Mouse (Mus musculus): Measurements from ENCODE around the gene Lgr6.
"Not testable (repeated sequence)": the region's sequence is repeated elsewhere in the genome, so short reads cannot be mapped to it uniquely, and the experiment has no call there.

Lgr6 gene

DNA sequence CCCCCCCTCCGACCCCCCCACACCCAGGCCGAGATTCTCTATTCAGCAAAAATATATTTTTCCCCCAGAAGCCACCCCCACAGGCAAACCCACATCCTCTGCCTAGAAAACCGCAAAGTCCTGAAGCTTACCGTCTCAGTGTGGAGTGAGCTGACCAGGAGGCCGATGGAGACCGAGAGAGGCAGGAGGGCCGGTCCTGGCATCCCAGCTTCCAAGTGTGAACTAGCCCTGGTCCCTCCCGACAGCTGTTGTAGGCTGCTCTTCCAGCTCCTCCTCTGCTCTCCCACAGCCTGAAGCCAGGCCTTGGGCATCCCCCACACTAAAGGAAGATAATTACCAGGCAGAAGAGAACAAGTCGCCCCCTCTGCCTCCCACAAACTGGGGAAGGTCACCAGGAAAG, 23.9 kb upstream of the Lgr6 start:
- no peak for DNase-seq (ENCODE audit: low spot score in 2 of 2)

DNA sequence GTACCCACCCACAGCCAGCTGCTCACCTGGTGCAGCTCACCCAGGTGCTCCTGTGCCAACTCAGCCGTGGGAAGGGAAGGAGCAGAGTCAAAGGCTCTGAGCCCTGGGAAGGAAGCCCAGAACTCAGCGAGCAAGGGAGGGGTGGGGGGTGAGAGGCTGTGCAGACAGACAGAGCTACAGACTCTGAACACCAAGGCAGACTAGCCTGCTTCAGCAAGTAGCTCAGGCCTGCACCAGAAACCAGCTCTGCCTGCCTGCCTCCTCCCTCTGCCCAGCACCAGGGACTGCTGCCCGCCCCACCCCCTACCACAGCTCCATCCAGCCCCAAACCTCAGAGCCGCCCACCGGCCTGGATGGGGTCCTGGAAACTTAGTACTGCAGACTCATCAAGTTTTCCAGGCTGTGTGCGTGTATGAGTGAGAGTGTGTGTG, 22.9 kb upstream of the Lgr6 start:
- no peak for DNase-seq (ENCODE audit: low spot score in 2 of 2)

DNA sequence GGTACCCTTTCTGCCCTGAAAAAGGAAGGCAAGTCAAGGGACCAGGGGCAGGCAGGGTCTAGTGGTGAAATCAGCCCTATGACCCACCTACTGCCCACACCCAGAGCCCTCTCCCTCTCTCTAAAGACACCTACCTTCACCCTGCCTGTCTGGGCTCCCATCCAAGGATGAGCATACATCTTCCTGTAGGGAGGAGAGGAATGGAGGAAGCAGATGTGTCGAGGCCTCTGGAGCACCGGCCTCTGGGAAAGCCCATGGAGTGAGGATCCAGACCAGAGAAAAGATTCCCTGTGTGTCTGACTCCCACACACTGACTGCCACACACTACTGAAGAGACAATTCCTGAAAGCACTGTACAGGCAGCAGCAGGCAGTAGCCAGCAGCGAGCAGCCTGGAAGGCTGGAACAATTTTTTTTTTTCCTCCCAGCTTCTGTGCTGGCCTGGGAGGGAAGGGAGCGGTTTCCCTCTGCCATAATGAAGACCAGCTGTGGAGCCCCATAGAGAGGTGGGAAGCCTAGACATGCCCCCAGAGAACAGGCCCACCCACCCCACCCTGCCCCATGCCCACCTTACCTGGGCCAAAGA, 21.5 kb upstream of the Lgr6 start:
- DNase-seq (ENCODE audit: low spot score in 2 of 2) = no peak

DNA sequence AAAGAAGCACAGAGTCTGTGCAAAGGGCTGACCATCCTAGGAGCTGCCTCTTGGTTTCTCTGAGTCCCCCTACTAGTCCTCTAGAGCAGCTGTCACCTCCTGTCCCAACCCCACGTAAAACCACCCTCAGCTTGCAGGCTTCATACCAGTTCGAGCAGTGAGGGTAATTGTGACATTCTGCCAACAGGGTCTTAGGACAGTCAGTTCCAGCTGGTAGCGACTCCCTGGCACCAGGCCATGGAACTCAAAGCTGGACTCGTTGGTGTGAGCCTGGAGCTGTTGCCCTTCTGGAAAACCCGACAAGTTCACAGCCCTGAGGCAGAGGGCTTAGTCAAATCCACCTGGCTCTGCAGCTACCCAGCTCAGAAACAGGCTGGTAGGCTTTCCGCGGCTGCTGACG, 20.9 kb upstream of the Lgr6 start:
- DNase-seq (ENCODE audit: low spot score in 2 of 2) = no peak

DNA sequence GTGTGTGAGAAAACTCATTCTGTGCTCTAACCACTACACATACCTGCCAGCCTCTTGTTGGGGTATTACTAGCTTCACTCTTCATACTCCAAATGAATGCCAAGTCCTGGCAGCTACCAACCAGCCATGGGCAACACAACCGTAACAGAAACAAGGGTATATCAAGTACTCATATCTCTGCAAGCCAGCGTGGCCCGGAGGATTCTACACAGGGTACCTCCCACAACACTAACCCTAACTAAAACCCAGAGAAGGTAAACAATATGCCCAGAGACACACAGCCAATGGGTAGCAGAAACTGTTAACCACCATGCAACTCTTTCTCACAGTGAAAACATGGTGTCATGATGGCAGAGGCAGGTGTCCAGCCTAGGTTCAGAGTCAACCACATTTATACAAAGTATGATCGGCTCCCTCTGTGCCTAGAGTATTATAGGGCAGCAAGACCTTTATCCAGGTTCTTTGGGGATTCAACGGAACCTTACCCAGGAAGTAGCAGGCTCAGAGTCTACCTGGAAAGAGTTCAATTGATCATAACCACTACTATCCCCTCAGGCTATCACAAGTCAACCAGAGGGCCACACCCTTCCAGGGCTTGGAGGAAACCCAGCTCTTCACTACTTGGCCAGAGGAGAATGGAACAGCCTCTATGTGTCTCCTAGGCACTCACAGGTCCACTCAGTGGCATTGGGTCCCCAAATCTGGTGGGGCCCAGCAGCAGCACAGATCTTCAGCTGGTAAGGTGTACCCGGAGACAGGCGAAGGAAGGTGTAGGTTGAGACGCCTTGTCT, 19.7 kb upstream of the Lgr6 start:
- DNase-seq (ENCODE audit: low spot score in 2 of 2) = no peak

DNA sequence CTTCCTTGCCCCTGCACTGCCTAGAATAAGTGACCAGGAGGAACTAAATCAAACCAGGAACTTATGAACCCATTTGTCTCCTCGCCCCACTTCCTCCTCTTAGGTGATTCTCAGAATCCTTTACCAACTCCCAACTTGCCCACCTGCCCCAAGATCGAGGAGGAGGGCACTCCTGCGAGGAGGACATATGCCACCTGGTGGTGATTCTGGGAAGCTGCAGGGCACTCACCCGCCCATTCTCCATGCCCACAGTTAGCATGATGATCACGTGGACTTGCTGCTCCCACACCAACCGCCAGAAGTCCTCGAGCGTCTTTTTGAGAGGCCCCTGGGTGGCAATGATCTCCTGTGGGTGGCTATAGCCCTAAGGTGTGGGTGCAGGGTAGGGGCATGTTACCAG, 7.6 kb upstream of the Lgr6 start:
- peak; percentile 56 to 80 for DNase-seq (ENCODE audit: low spot score in 2 of 2)

DNA sequence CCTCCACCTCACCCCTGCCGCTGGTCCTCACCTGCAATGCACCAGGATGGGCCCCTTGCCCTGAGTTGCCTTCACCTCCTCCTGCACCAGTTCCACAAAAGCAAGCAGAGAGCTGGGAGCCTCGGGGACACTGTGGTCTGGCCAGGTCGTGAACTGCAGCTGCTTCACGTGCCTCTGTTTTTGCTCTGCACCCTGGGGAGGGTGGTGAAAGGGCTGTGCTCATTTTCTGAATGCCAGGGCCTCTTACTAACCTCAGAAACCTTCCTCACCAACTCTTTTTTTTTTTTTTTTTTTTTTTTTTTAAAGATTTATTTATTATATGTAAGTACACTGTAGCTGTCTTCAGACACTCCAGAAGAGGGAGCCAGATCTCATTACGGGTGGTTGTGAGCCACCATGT, 6.2 kb upstream of the Lgr6 start:
- not testable (repeated sequence) for DNase-seq (ENCODE audit: low spot score in 2 of 2)

DNA sequence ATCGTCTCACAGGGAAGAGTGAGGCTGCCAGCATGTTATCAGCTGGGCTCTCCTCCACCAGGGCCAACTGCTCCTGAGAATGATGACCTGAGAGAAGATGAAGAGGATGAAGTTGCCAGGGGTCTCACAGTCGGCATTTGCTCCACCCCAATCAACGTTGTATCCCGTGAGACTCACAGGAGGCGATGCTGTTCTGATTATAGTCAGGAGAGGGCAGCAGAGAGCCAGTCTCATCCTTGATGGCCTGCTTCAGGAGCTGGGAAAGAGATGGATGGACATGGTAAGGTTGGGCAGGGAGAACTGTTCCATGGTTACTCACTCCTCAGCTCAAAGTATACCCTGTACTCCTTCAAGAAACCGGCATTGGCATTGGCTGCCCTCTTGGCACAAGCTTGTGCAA, 5.0 kb upstream of the Lgr6 start:
- peak; percentile 58 to 84 for DNase-seq (ENCODE audit: low spot score in 2 of 2)

DNA sequence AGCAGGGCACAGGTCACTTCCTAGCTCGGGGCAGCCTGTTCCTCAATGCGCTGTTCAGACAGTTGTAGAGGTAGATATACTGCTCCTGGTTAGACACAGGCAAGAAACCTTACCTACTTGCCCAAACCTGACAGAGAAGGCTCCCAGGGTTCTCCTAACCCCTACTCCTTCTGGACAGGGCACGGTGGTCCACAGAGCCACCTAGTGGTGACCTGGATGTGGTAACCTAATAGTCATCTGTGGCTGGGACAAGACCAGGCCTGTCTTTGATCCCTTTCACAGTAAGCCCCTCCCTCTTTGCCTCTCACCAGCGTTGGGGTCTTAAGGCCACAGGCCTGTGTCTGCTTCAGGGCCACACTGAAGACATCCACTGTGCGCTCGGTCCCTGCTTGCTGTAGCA, 3.5 kb upstream of the Lgr6 start:
- no peak for DNase-seq (ENCODE audit: low spot score in 2 of 2)

DNA sequence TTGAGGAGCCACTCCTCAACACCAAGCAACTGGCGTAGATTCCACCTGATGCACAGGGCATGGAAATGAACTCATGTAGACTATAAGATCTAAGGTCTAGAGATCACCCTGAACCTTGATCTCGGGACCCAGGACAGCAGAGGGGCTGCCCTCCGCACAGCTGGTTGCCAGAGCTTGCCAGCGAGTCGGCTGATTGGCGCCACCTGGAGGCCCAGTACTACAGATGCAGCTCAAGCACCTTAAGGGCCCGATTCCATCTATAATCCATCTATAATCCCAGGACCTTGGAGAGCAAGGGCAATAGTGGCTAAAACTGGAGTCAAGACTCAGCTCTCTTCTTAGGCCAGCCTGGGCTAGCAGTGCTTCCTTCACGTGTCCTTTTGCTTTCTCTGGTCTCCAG, 875 bp upstream of the Lgr6 start:
- peak; percentile 65 to 88 for DNase-seq (ENCODE audit: low spot score in 2 of 2)

DNA sequence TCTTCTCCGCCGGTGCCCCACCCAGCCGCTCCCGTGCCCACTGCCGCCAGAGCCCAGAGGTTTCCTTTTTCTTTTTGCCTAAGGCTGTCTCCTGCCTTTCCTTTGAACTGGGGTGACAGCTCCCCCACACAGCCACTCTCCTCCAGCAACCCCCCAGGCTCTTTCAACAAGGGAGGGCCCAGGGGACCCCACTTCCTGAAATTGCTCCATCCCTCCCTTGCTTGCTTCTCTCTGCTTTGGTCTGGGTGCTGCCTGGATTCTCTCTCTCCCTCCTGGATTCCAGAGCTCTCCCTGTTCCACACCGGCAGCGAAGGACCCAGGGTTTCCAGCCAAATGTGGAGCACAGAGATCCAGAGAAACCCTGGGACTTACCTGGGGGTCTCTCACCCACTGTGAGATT, 4.7 kb downstream of the Lgr6 start:
- DNase-seq (ENCODE audit: low spot score in 2 of 2) = no peak

DNA sequence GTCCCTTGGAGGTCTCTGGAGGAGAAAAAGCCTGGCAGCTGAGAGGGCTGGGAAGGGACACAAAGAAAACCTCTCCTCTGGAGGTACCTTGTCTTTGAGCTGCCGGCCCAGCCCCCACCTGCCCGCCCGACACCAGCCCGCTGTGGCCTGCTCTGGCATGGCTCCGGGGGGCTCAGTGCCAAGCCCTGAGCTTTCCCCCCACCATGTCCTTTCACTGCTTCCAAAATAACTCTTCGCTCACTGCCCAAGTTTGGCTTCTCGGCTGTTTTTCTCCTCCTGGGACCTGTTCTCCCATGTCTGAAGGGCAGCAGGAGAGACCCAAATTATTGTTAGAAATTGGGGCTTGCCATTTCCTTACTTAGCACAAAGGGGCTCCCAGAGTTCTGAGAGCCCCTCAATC, 6.6 kb downstream of the Lgr6 start:
- no peak for DNase-seq (ENCODE audit: low spot score in 2 of 2)

DNA sequence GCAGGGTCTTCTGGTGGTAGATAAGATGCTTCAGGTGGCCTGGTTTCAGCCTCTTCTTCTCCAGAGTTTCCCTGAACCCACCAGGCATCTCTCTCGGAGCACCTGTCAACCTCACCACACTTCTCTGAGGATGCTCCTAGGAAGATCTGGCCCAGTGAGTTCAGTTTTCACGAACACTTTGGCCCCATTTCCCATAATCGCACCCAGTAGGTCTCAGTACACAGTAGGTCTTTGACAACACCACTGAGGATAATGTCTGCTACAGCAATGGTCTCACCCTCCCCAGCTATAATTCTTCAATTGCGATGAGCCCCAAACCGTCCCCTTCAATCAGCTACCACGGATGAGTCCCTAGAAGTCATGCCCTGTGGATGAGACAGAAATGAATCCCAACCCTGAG, 7.6 kb downstream of the Lgr6 start:
- DNase-seq (ENCODE audit: low spot score in 2 of 2) = no peak

DNA sequence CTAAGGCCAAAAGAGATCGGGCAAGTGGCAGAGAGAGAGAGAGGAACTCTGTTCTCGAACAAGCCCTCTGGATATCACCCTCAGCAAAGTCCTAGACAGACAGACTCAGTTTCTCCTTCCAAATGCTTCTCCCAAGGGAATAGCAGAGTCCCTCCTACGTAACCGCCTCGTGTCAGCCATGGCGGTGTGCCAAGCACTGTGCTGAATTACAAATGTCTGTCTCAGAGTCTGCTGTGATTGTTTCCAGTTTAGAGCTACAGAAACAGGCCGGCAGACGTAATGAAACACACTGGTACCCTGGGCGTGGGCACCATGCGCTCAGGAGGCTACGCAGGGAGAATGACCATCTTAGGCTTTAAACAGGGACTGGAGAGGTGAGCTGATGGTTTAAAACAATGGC, 8.8 kb downstream of the Lgr6 start:
- DNase-seq (ENCODE audit: low spot score in 2 of 2) = no peak

DNA sequence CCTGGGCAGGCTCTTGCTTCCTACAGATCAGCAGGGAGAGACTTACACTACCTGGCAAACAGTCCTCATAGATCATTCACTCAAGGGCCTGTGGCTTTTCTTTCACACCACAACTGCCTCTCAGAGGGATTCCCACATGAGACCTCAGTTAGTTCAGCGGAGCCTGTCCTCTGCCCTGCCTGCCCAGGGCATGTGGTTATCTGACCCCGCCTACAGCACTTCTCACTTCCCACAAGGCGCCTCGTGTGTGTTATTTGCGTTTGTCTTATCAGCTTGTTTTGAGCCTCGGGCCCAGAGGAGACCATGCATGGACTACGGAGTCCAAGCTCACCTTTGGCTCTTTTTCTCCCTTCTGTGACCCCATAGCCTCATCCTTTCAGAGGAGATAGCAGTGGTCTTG, 9.9 kb downstream of the Lgr6 start:
- peak in 1 of 2 experiments; percentile 46 for DNase-seq (ENCODE audit: low spot score in 2 of 2)

DNA sequence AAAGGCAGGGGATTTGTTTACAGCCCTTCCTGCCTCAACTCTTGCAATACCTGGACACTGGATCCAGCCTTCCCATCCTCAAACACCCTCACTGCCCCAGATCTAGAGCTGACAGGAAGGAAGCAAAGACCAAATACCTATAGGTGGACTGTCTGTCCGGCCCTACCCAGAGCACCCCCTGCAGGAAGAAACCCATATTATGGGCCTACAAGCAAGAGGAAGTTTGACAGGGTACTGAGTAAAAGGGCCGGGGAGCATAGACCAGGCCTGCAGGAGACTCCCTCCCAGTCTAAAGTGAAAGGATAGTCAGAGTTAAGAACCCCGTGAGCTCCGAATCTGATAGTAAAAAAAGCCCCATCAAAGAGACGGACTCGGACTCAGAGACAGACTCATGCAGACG, 10.4 kb downstream of the Lgr6 start:
- DNase-seq (ENCODE audit: low spot score in 2 of 2) = peak in 1 of 2 experiments; percentile 45

DNA sequence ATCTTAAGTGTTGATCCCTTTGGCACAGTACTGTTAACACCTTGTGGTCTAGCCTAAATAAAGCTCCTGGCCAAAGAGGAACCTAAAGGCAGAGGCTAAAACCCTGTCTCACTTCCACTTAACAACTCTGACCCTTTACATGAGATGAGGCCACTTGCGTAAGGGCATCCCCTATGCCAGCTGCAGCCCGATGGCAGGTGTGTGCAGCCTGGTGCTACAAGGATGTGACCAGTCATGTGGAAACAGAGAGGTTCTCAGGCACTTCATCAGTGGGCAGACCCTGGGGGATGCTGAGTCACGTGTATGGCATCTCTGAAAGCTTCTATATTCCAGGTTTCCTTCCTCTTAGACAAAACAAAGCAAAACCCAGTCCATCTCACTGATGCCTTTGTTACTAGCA, 14.2 kb downstream of the Lgr6 start:
- peak in 1 of 2 experiments; percentile 27 for DNase-seq (ENCODE audit: low spot score in 2 of 2)

DNA sequence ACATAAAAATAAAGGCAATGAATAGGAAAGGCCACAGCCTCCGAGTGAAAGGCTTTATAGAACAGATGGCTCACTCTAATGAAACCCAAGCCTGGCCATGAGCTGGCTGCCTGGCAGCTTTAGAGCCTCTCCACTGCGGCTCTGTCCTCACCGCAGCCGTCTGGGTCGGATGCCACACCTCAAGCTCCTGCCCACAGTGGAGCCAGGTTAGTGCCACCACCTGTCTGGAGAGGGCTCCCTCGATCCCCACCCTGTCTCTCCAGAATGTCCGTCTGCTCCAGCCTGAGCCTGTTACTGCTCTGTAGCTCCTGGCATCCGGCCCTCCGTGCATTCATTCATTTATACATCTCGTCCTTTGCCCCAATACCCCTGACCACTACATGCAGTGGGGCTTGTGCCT, 15.4 kb downstream of the Lgr6 start:
- no peak for DNase-seq (ENCODE audit: low spot score in 2 of 2)

DNA sequence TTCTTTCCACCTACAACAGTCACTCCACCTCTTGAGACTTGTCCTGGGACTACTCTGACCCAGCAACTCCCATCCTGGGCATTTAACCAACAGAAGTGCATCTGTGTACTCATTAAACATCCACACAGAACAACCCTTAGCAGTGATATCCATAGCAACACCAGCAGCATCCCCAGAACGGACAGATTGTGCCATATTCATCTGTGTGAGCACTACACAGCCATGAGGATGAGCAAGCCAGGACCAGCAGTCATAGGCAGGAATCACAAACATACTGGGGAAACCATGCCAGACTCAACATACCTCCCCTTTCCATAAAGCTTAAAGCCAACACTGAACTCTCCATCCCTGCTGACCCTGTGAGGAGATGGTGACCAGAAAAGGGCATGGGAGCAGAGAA, 17.7 kb downstream of the Lgr6 start:
- no peak for DNase-seq (ENCODE audit: low spot score in 2 of 2)

DNA sequence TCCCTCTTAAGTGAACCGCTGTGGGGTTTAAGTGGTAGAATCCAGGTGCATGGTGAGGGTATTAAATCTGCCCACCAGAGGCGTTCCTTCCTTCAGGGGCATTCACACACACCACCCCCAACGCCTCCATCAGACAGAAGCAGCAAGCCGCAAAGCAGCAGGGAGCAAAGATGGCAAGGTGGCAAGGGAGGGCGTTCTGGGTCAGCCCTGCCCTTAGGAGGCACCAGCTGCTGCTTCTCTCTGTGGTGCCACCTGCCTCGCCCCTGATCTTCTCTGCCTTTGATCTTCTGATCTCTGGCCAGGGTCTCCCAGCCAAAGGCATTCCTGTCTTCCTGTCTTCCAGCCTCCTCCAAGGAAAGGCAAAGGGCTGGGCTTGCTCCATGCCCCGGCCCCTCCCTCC, 19.1 kb downstream of the Lgr6 start:
- no peak for DNase-seq (ENCODE audit: low spot score in 2 of 2)

DNA sequence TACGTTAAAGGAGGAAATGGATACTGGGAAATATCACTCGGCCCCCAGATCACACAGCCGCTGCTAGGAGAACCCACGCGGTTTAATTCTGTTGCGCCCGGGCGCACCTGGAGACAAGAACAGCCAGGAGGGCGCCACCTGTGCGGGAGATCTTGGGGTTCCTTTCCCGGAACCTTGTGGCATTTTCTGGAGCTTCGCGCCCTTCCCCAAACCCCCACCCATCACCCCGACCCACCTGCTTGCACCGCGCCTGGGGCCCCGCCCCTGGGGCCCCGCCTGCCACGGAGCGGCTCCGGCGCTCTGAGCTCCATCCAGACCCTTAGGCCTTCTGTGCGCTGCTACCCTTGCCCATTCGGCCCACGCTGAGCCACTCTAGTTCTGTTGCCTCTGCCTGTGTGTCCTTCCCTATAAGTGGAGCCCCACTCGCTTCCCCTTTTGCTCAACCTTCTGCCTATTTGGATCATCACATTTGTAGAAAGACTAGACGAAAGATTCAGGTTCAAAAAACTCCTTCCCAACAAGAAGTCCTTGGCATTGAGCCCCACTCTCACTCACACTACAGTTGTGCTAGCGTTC, 19.7 kb downstream of the Lgr6 start:
- DNase-seq (ENCODE audit: low spot score in 2 of 2) = no peak

DNA sequence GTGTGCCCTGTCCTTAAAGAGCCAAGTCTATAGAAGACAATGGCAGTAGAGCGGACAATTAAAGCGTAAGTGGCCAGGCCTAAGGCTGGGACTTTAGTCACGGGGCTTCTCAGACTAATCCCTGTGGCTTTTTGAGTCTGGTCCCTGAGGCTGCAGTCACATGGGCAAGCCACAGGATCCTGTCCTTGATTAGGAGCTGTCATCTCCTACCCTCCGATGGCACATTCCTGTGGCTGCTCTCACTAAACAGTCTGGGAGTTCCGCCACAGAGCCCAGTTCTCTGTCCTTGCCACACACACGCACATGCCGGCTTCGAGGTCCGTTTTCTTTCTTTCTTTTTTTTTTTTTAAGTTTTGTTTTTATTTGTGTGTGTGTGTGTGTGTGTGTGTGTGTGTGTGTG, 21.6 kb downstream of the Lgr6 start:
- no peak for DNase-seq (ENCODE audit: low spot score in 2 of 2)

DNA sequence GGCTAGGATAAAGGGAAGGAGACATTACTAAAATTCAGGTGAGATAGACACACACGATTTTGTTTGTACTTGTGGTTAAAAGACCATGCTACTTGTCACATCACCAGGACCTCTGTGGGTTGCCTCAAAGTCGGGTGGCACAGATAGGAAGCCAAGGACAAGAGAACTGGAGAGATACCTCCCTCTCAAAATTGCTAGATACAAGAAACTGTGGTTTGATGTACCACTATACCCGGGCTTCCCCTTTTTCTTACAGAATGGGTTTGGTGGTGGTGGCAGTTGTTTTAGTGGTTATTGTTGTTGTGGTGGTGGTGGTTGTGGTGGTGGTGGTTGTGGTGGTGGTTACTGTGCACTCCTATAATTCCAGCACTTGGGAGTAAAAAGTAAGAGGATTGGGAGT, 22.8 kb downstream of the Lgr6 start:
- DNase-seq (ENCODE audit: low spot score in 2 of 2) = no peak
